Mouse (Mus musculus) G1E (cell line): ENCODE measurements at regions not wholly inside any gene's neighbourhood (a gene's known extent, or its start where the extent isn't known, plus 50 kb on each side); places are given as distances from the start of the nearest gene placed in this dataset.

ENCODE experiments used
- CTCF ChIP-seq: IDR thresholded peaks from 2 replicates; pipeline ENCODE4 v1.5.1; 2012; ENCODE audit warnings: low read depth, low read length, inconsistent platforms, mixed read lengths
- GATA1 ChIP-seq: IDR thresholded peaks from 2 replicates; pipeline ENCODE4 v1.6.1; 2012; ENCODE audit warnings: borderline replicate concordance, low read length, inconsistent platforms, mixed read lengths
- GATA2 ChIP-seq: IDR thresholded peaks from 2 replicates; pipeline ENCODE4 v1.6.1; 2012; ENCODE audit warnings: low read depth, low read length, inconsistent platforms, borderline replicate concordance
- POLR2AphosphoS5 ChIP-seq: IDR thresholded peaks from 2 replicates; pipeline ENCODE4 v1.6.1; 2012; ENCODE audit warnings: low read depth, low read length, inconsistent platforms; ENCODE audit not compliant: insufficient replicate concordance
- TAL1 ChIP-seq: conservative IDR thresholded peaks from 2 replicates; pipeline ENCODE4 v1.6.1; 2012; ENCODE audit warnings: low read depth, low read length, inconsistent platforms, mixed read lengths

- TF ChIP-seq CTCF = no peak
- TF ChIP-seq GATA1 = no peak
- TF ChIP-seq POLR2AphosphoS5 = no peak
- TF ChIP-seq TAL1 = no peak
- TF ChIP-seq GATA2 = no peak
These were observed 244.7 kb upstream of the Hs6st1 start for GRCm38 (mm10) chr1:35823496-35823895.
